In the genomic region with DNA sequence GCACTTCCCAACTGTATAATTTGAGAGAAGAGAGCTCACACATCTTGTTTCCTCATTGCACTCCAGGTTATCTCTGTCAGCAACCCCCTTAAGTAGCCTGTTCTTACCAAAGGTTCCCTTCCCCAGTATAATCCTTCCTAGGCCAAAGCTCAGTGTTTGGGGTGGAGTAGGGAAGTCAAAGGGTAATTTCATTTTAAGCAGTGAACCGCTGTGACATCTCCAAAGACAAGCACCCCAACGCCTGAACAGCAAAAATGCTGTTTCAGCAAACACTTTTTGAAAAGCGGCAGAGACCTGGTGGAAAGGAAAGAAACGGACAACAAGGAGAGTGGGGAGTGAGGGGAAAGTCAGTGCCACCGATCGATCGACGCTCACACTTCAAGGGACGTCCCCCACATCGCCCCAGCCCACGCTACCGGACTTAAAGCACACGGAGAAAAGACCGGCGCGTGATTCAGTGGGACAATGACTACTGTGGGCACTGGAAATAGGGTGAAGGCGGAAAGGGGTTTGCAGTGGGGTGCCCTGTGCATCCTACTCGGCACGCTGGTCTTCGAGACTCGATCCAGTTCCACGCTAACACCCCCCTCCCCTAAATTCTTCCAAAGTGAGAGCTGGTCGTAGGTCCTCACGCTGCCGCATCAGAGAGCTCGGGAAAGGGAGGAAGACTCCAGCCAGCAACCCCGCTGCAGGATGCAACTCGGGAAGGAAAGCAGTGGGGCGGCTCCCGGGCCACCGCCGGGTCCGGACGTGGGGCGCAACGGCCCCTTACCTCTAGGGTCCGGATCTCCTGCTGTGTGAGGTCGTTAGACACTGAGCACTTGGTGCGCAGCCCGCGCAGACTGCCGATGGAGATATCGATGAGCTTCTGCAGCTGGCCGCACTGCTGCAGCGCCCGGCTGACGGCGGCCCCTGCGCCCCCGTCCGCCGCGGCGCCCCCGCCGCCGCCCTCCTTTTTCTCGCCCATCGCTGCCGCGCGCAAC, we compare ENCODE assay signal across 8 mouse cellular contexts. TPM values are rescaled to one million over a fixed set of nuclear protein-coding genes. Genes with fewer than 3 reads are reported as not detected.
DNase-seq lines count a peak whose midpoint lies in the region; ATAC-seq and TF ChIP-seq lines count a peak whose summit lies in the region.

No protein-coding gene starts in this region.

- DNase-seq in gastrocnemius, adult 2 months = peak; percentile 62
- DNase-seq in gastrocnemius, adult 18-20 months (ENCODE audit: low spot score) = no peak
- DNase-seq in CD4-positive helper T cell, adult 2 months (ENCODE audit: low read depth, low spot score) = peak; percentile 49
- DNase-seq in cerebellum, postnatal 25 days = peak; percentile 50 to 51
- DNase-seq in kidney, postnatal 4 days = peak; percentile 65 to 68
- peak; percentile 30 for DNase-seq in midbrain, embryonic 10.5 days (ENCODE audit: low spot score)
- peak; percentile 36 for DNase-seq in thymus, postnatal 0 days (ENCODE audit: low spot score)

- peak overlapping the region; percentile 94 for H3K4me2 ChIP-seq in heart, embryonic 11.5 days

- TF ChIP-seq CTCF in gastrocnemius, adult 2 months (IDR thresholded peaks at IDR 0.05) = no peak

- H3K27me3 ChIP-seq in heart, embryonic 11.5 days (ENCODE audit: control insufficient read depth, insufficient read depth, low read length) = no peaks in the 10 kb centered on the region
- peaks cover 9% of the 10 kb centered on the region; the same call in 1 of the 2 replicates for H3K27me3 ChIP-seq in midbrain, embryonic 10.5 days (ENCODE audit: low read depth, poor library complexity, severe bottlenecking)

- H3K4me1 ChIP-seq in heart, embryonic 11.5 days (ENCODE audit: control insufficient read depth, insufficient read depth, low read length) = peaks cover 34% of the 10 kb centered on the region
- H3K4me1 ChIP-seq in midbrain, embryonic 10.5 days = peaks cover 45% of the 10 kb centered on the region

- H3K4me3 ChIP-seq in gastrocnemius, adult 2 months = peak overlapping the region; percentile 80
- H3K4me3 ChIP-seq in heart, embryonic 11.5 days (ENCODE audit: low read depth, low read length) = peak overlapping the region; percentile 91
- H3K4me3 ChIP-seq in midbrain, embryonic 10.5 days = peak overlapping the region; percentile 84

- peak; percentile 28; the same call in 1 of the 2 replicates for ATAC-seq in heart, embryonic 11.5 days (replicated peaks; ENCODE audit: insufficient number of reproducible peaks, low FRiP score, low TSS enrichment)

- peak overlapping the region; percentile 93 for H3K27ac ChIP-seq in gastrocnemius, adult 2 months
- H3K27ac ChIP-seq in heart, embryonic 11.5 days (ENCODE audit: low read depth, low read length) = peak overlapping the region; percentile 90
- H3K27ac ChIP-seq in midbrain, embryonic 10.5 days (replicated peaks) = peak overlapping the region; percentile 91

- H3K9me3 ChIP-seq in heart, embryonic 11.5 days (replicated peaks; ENCODE audit: control insufficient read depth, low read length) = no peaks in the 10 kb centered on the region
- H3K9me3 ChIP-seq in midbrain, embryonic 10.5 days (replicated peaks) = no peaks in the 10 kb centered on the region

- H3K36me3 ChIP-seq in heart, embryonic 11.5 days (ENCODE audit: control insufficient read depth, insufficient read depth, low read length) = no peaks in the 10 kb centered on the region
- no peaks in the 10 kb centered on the region for H3K36me3 ChIP-seq in midbrain, embryonic 10.5 days

- under 1% methylated on average over 60 of the region's 62 CpGs for WGBS in heart, embryonic 11.5 days (ENCODE audit: insufficient replicate concordance)
- under 1% methylated on average over 61 of the region's 62 CpGs for whole genome bisulfite sequencing in midbrain, embryonic 10.5 days

- H3K9ac ChIP-seq in heart, embryonic 11.5 days (ENCODE audit: low read depth, low read length) = peak overlapping the region; percentile 94

- intact Hi-C loops in gastrocnemius, adult 2 months (cut with DNase I) = loop anchor here (2.0 to 5.0 kb wide), 3 partner anchors 47 to 115 kb away; no protein-coding TSS in a partner anchor

RNA-seq across cellular contexts. Expression of a gene that starts 0.6 kb away (rescaled TPM):
- 10 to 100 TPM; 92.9 to 98.3 TPM for total RNA-seq in gastrocnemius, adult 2 months (2021)
- total RNA-seq in gastrocnemius, adult 18-20 months (2021) = 100 to 1,000 TPM; 103 to 116 TPM
- polyA plus RNA-seq in heart, embryonic 11.5 days (2014; fragmentation: Nextera tagmentation; extraction: Ambion mirVana) = 4.4 and 4.6 TPM in 2 replicates
- polyA plus RNA-seq in midbrain, embryonic 10.5 days (2016; fragmentation: Nextera tagmentation; extraction: Ambion mirVana) = 1.7 and 2.5 TPM in 2 replicates
- polyA plus RNA-seq in thymus, postnatal 0 days (2015; fragmentation: Nextera tagmentation; extraction: Ambion mirVana) = 2.7 and 2.8 TPM in 2 replicates
